8 mouse cellular contexts compared by ENCODE assay signal in genomic region chr8:84639162-84640009, GRCm38 (mm10). TPM values are rescaled to one million over a fixed set of nuclear protein-coding genes. Genes with fewer than 3 reads are reported as not detected.
DNase-seq lines count a peak whose midpoint lies in the region; ATAC-seq and TF ChIP-seq lines count a peak whose summit lies in the region.

No protein-coding gene starts in this region.

- dilution Hi-C loops in CH12.LX (cut with MboI; ENCODE audit: extremely low pct_ligation_motif_present, extremely low pct_unique_long_range_greater_than_20kb, low sequenced_read_pairs), result no loop called here

- peaks cover 11 to 31% of the 10 kb centered on the region in 2 experiments for H3K4me1 ChIP-seq in CH12.LX (ENCODE audit: control insufficient read depth in 1 of 2, insufficient read depth in 2 of 2)
- peaks cover 34% of the 10 kb centered on the region for H3K4me1 ChIP-seq in forebrain, embryonic 12.5 days
- H3K4me1 ChIP-seq in heart, postnatal 0 days (ENCODE audit: control insufficient read depth, insufficient read depth), result no peaks in the 10 kb centered on the region
- H3K4me1 ChIP-seq in liver, embryonic 15.5 days (replicated peaks), result peaks cover 21% of the 10 kb centered on the region
- H3K4me1 ChIP-seq in neural tube, embryonic 11.5 days (ENCODE audit: control insufficient read depth, insufficient read depth, low read length), result peaks cover 18% of the 10 kb centered on the region
- H3K4me1 ChIP-seq in stomach, embryonic 16.5 days (ENCODE audit: control insufficient read depth, insufficient read depth, low read length), result peaks cover 12% of the 10 kb centered on the region

- no peaks in the 10 kb centered on the region for H3K9me3 ChIP-seq in CH12.LX (replicated peaks; ENCODE audit: low read length)
- H3K9me3 ChIP-seq in forebrain, embryonic 12.5 days, result no peaks in the 10 kb centered on the region
- H3K9me3 ChIP-seq in heart, postnatal 0 days (replicated peaks; ENCODE audit: control insufficient read depth, low read length), result no peaks in the 10 kb centered on the region
- no peaks in the 10 kb centered on the region for H3K9me3 ChIP-seq in liver, embryonic 15.5 days (replicated peaks)
- H3K9me3 ChIP-seq in neural tube, embryonic 11.5 days (ENCODE audit: control insufficient read depth, low read length), result no peaks in the 10 kb centered on the region
- no peaks in the 10 kb centered on the region for H3K9me3 ChIP-seq in stomach, embryonic 16.5 days (replicated peaks; ENCODE audit: control insufficient read depth, low read length)

- H3K9ac ChIP-seq in CH12.LX (ENCODE audit: insufficient read depth, low read depth), result peak overlapping the region; percentile 89
- peak overlapping the region; percentile 86 for H3K9ac ChIP-seq in forebrain, embryonic 12.5 days
- peak overlapping the region; percentile 56 for H3K9ac ChIP-seq in heart, postnatal 0 days (replicated peaks; ENCODE audit: low read depth, low read length)
- H3K9ac ChIP-seq in liver, embryonic 15.5 days, result peak overlapping the region; percentile 66
- H3K9ac ChIP-seq in neural tube, embryonic 11.5 days (ENCODE audit: low read length), result peak overlapping the region; percentile 74
- H3K9ac ChIP-seq in stomach, embryonic 16.5 days (ENCODE audit: low read length), result peak overlapping the region; percentile 81

- in situ Hi-C loops in CH12.LX (cut with MboI; ENCODE audit: low pct_ligation_motif_present, low pct_unique_long_range_greater_than_20kb, low sequenced_read_pairs), result no loop called here

- peak; percentile 18 for TF ChIP-seq RAD21 in CH12.LX (IDR thresholded peaks at IDR 0.05; ENCODE audit: low read depth, low read length)

- H3K79me2 ChIP-seq in CH12.LX (replicated peaks; ENCODE audit: control insufficient read depth, extremely low read depth, insufficient read depth, poor library complexity, severe bottlenecking), result no peaks in the 10 kb centered on the region

- H3K4me3 ChIP-seq in CH12.LX (replicated peaks in 1 of 3; ENCODE audit: low read depth in 2 of 3, low read length in 2 of 3, poor library complexity in 1 of 3), result peak overlapping the region; percentile 58 to 85 (median 64)
- H3K4me3 ChIP-seq in forebrain, embryonic 12.5 days (replicated peaks), result peak overlapping the region; percentile 62
- H3K4me3 ChIP-seq in heart, postnatal 0 days (ENCODE audit: low read depth, low read length), result peak overlapping the region; percentile 73
- H3K4me3 ChIP-seq in liver, embryonic 15.5 days (replicated peaks), result peak overlapping the region; percentile 72
- peak overlapping the region; percentile 52 for H3K4me3 ChIP-seq in neural tube, embryonic 11.5 days (ENCODE audit: low read depth, low read length)
- H3K4me3 ChIP-seq in stomach, embryonic 16.5 days (replicated peaks; ENCODE audit: low read length), result peak overlapping the region; percentile 58

- TF ChIP-seq POLR2A in CH12.LX (IDR thresholded peaks at IDR 0.05; ENCODE audit: low read depth, low read length), result peak; percentile 70

- DNase-seq in CH12.LX (ENCODE audit: extremely low read depth), result peak; percentile 87
- peak; percentile 88 for DNase-seq in c-Kit-positive CD71-positive TER-119-positive erythroid progenitor cells, embryonic 14.5 days (ENCODE audit: low spot score)
- peak; percentile 87 for DNase-seq in heart, postnatal 0 days (ENCODE audit: low spot score)
- DNase-seq in kidney, postnatal 4 days, result peak; percentile 93 to 96
- peak; percentile 97 for DNase-seq in neural tube, embryonic 11.5 days (ENCODE audit: low spot score)

- TF ChIP-seq CTCF in CH12.LX (conservative IDR thresholded peaks at IDR 0.05 in 1 of 2, IDR thresholded peaks at IDR 0.05 in 1 of 2; ENCODE audit: low read depth in 2 of 2, low read length in 2 of 2), result peak in 1 of 2 experiments; percentile 74; a peak in 2 of 4 replicates
- TF ChIP-seq CTCF in heart, postnatal 0 days (IDR thresholded peaks at IDR 0.05; ENCODE audit: low read depth), result peak; percentile 40

- peak; percentile 91 for ATAC-seq in forebrain, embryonic 12.5 days (ENCODE audit: low FRiP score)
- peak; percentile 94 for ATAC-seq in heart, postnatal 0 days (ENCODE audit: insufficient read depth, low read depth)
- ATAC-seq in liver, embryonic 15.5 days (ENCODE audit: insufficient read depth), result peak; percentile 99
- ATAC-seq in neural tube, embryonic 11.5 days (ENCODE audit: insufficient read depth, low FRiP score, low TSS enrichment), result peak; percentile 88
- ATAC-seq in stomach, embryonic 16.5 days (ENCODE audit: insufficient read depth, low FRiP score), result peak; percentile 97

- H3K4me2 ChIP-seq in CH12.LX (ENCODE audit: insufficient read depth, low read depth, poor library complexity, severe bottlenecking), result peak overlapping the region; percentile 78
- H3K4me2 ChIP-seq in forebrain, embryonic 12.5 days, result peak overlapping the region; percentile 83
- H3K4me2 ChIP-seq in heart, postnatal 0 days (ENCODE audit: low read depth, low read length), result peak overlapping the region; percentile 81
- H3K4me2 ChIP-seq in liver, embryonic 15.5 days, result peak overlapping the region; percentile 93
- peak overlapping the region; percentile 81 for H3K4me2 ChIP-seq in neural tube, embryonic 11.5 days (ENCODE audit: low read depth)
- peak overlapping the region; percentile 79 for H3K4me2 ChIP-seq in stomach, embryonic 16.5 days (ENCODE audit: low read depth, low read length)

- H3K36me3 ChIP-seq in CH12.LX (replicated peaks in 1 of 2; ENCODE audit: control insufficient read depth in 1 of 2, insufficient read depth in 1 of 2, low read length in 1 of 2), result peaks cover 0 to 17% of the 10 kb centered on the region in 2 experiments
- no peaks in the 10 kb centered on the region for H3K36me3 ChIP-seq in forebrain, embryonic 12.5 days (replicated peaks)
- H3K36me3 ChIP-seq in heart, postnatal 0 days (replicated peaks; ENCODE audit: control insufficient read depth, insufficient read depth, low read length), result no peaks in the 10 kb centered on the region
- no peaks in the 10 kb centered on the region for H3K36me3 ChIP-seq in liver, embryonic 15.5 days (replicated peaks)
- H3K36me3 ChIP-seq in neural tube, embryonic 11.5 days (ENCODE audit: control insufficient read depth, insufficient read depth, low read length), result no peaks in the 10 kb centered on the region
- H3K36me3 ChIP-seq in stomach, embryonic 16.5 days (ENCODE audit: control insufficient read depth, insufficient read depth, low read length), result no peaks in the 10 kb centered on the region

- peak overlapping the region; percentile 60; the same call in 1 of the 2 replicates for H3K27ac ChIP-seq in CH12.LX (ENCODE audit: insufficient read depth, low read depth)
- H3K27ac ChIP-seq in forebrain, embryonic 12.5 days, result peak overlapping the region; percentile 94
- H3K27ac ChIP-seq in heart, postnatal 0 days (ENCODE audit: low read depth), result peak overlapping the region; percentile 73
- H3K27ac ChIP-seq in liver, embryonic 15.5 days (replicated peaks), result peak overlapping the region; percentile 65; the same call in 1 of the 2 replicates
- H3K27ac ChIP-seq in neural tube, embryonic 11.5 days (ENCODE audit: low read depth, low read length), result peak overlapping the region; percentile 93
- H3K27ac ChIP-seq in stomach, embryonic 16.5 days (ENCODE audit: low read length), result peak overlapping the region; percentile 89

- WGBS in forebrain, embryonic 12.5 days, result under 1% methylated on average over 105 of the region's 106 CpGs
- WGBS in heart, postnatal 0 days, result under 1% methylated on average over 104 of the region's 106 CpGs
- WGBS in liver, embryonic 15.5 days (ENCODE audit: insufficient replicate concordance), result under 1% methylated on average over 106 of the region's 106 CpGs
- WGBS in neural tube, embryonic 11.5 days, result under 1% methylated on average over 63 of the region's 106 CpGs
- under 1% methylated on average over 106 of the region's 106 CpGs for WGBS in stomach, embryonic 16.5 days

- 0 out of 2 replicates have a peak, but pooled peaks have one; percentile 19 for TF ChIP-seq EP300 in CH12.LX (IDR thresholded peaks at IDR 0.05; ENCODE audit: low read length)
- 0 out of 2 replicates have a peak, but pooled peaks have one; percentile 19 for TF ChIP-seq EP300 in heart, postnatal 0 days (IDR thresholded peaks at IDR 0.05; ENCODE audit: low read depth)

- H3K27me3 ChIP-seq in CH12.LX (replicated peaks), result peaks cover 2% of the 10 kb centered on the region
- H3K27me3 ChIP-seq in forebrain, embryonic 12.5 days, result no peaks in the 10 kb centered on the region
- no peaks in the 10 kb centered on the region for H3K27me3 ChIP-seq in heart, postnatal 0 days (ENCODE audit: control insufficient read depth, insufficient read depth, low read length)
- peaks cover 30% of the 10 kb centered on the region for H3K27me3 ChIP-seq in liver, embryonic 15.5 days
- no peaks in the 10 kb centered on the region for H3K27me3 ChIP-seq in neural tube, embryonic 11.5 days (ENCODE audit: control insufficient read depth, insufficient read depth, low read length)
- H3K27me3 ChIP-seq in stomach, embryonic 16.5 days (ENCODE audit: control insufficient read depth, insufficient read depth, low read length), result no peaks in the 10 kb centered on the region

RNA-seq across cellular contexts. Expression of gene Ier2, which starts 23.3 kb away (rescaled TPM):
- total RNA-seq in CH12.LX (2012; rRNA removed) (22.7 and 30.3 TPM in 2 replicates), CH12.LX (2014; rRNA removed) (30.9 and 35.4 TPM in 2 replicates)
- polyA plus RNA-seq in CH12.LX (2012; ENCODE audit: insufficient read length, low read depth), result 25.7 and 26.3 TPM in 2 replicates
- polyA plus RNA-seq in forebrain, embryonic 12.5 days (2016; fragmentation: Nextera tagmentation; extraction: Ambion mirVana), result 53.7 and 62.2 TPM in 2 replicates
- 17.0 and 23.2 TPM in 2 replicates for total RNA-seq in heart, postnatal 0 days (2014; rRNA removed; ENCODE audit: low replicate concordance)
- 33.3 and 38.3 TPM in 2 replicates for polyA plus RNA-seq in heart, postnatal 0 days (2015; fragmentation: Nextera tagmentation; extraction: Ambion mirVana)
- 22.8 and 23.1 TPM in 2 replicates for polyA plus RNA-seq in liver, embryonic 15.5 days (2015; fragmentation: Nextera tagmentation; extraction: Ambion mirVana)
- 71.6 and 79.4 TPM in 2 replicates for polyA plus RNA-seq in neural tube, embryonic 11.5 days (2014; fragmentation: Nextera tagmentation; extraction: Ambion mirVana)
- polyA plus RNA-seq in stomach, embryonic 16.5 days (2015; fragmentation: Nextera tagmentation; extraction: Ambion mirVana), result 62.4 and 69.5 TPM in 2 replicates

RNA-seq across cellular contexts. Expression of gene Trmt1, which starts 46.7 kb away (rescaled TPM):
- total RNA-seq in CH12.LX (2012; rRNA removed) (157 and 160 TPM in 2 replicates), CH12.LX (2014; rRNA removed) (77.0 and 94.5 TPM in 2 replicates)
- polyA plus RNA-seq in CH12.LX (2012; ENCODE audit: insufficient read length, low read depth), result 140 and 157 TPM in 2 replicates
- polyA plus RNA-seq in forebrain, embryonic 12.5 days (2016; fragmentation: Nextera tagmentation; extraction: Ambion mirVana), result 55.4 and 59.6 TPM in 2 replicates
- 98.3 and 116 TPM in 2 replicates for total RNA-seq in heart, postnatal 0 days (2014; rRNA removed; ENCODE audit: low replicate concordance)
- 28.4 and 29.5 TPM in 2 replicates for polyA plus RNA-seq in heart, postnatal 0 days (2015; fragmentation: Nextera tagmentation; extraction: Ambion mirVana)
- polyA plus RNA-seq in liver, embryonic 15.5 days (2015; fragmentation: Nextera tagmentation; extraction: Ambion mirVana), result 27.9 and 36.1 TPM in 2 replicates
- polyA plus RNA-seq in neural tube, embryonic 11.5 days (2014; fragmentation: Nextera tagmentation; extraction: Ambion mirVana), result 60.4 and 60.6 TPM in 2 replicates
- 53.7 and 54.1 TPM in 2 replicates for polyA plus RNA-seq in stomach, embryonic 16.5 days (2015; fragmentation: Nextera tagmentation; extraction: Ambion mirVana)

RNA-seq across cellular contexts. Expression of gene Nacc1, which starts 48.3 kb away (rescaled TPM):
- total RNA-seq in CH12.LX (2012; rRNA removed) (45.1 and 49.0 TPM in 2 replicates), CH12.LX (2014; rRNA removed) (21.9 and 23.3 TPM in 2 replicates)
- 73.0 and 84.1 TPM in 2 replicates for polyA plus RNA-seq in CH12.LX (2012; ENCODE audit: insufficient read length, low read depth)
- polyA plus RNA-seq in forebrain, embryonic 12.5 days (2016; fragmentation: Nextera tagmentation; extraction: Ambion mirVana), result 22.8 and 26.6 TPM in 2 replicates
- total RNA-seq in heart, postnatal 0 days (2014; rRNA removed; ENCODE audit: low replicate concordance), result 68.0 and 83.6 TPM in 2 replicates
- 6.2 and 6.9 TPM in 2 replicates for polyA plus RNA-seq in heart, postnatal 0 days (2015; fragmentation: Nextera tagmentation; extraction: Ambion mirVana)
- polyA plus RNA-seq in liver, embryonic 15.5 days (2015; fragmentation: Nextera tagmentation; extraction: Ambion mirVana), result 6.2 and 7.2 TPM in 2 replicates
- 26.2 and 27.0 TPM in 2 replicates for polyA plus RNA-seq in neural tube, embryonic 11.5 days (2014; fragmentation: Nextera tagmentation; extraction: Ambion mirVana)
- polyA plus RNA-seq in stomach, embryonic 16.5 days (2015; fragmentation: Nextera tagmentation; extraction: Ambion mirVana), result 14.4 and 14.5 TPM in 2 replicates

Comparison
In these comparisons a context has a peak if more than half of its experiments do, and no peak if none do; other contexts are left out.
1. Peak in every context shown above with its lines: DNase-seq, ATAC-seq, H3K4me3 ChIP-seq and H3K27ac ChIP-seq.